Mouse (Mus musculus): ENCODE data around the gene Rell1. TPM values are rescaled to one million over a fixed set of nuclear protein-coding genes. Genes with fewer than 3 reads are reported as not detected.

Rell1 gene
- polyA plus RNA-seq, 1 experiment from 2014 or later = 9.0 TPM

DNA sequence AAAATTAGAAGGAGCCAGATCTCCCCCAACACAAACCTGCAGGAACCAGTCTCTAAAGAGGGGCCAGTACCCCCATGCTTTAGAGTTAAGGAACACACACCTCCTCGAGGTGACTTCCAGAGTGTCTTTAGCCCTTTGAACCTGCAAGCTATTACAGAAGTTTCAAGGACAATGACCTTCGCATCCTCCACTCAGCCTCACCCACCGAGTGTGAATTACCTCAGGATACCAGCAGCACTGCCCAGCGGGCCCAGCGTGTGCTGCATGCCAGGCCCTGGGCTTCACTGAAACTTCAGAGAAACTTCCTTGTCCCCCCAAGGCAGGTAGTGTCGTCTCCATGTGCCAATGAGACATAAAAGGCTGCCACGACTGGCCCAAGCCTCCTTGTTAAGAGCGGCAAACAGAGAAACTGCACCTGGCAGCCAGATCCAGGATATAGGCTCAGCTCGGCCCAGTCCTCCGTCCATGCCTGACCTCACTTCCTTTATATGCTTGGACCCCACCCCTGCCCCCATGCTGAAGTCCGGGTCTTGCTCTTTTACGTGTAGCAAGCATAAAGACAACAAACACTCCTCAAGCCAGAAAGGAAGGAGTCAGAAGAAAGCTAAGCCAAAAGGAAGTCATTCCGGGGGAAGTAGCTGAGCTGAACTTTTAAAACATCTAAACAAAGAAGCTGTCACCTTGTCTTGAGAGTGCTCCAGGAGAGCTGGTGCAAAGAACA is 45.2 kb downstream of the Rell1 start:
- H3K27me3 ChIP-seq (replicated peaks; ENCODE audit: control insufficient read depth, insufficient read depth, low read length) = no peaks in the 10 kb centered on the region
- H3K4me1 ChIP-seq (replicated peaks; ENCODE audit: control insufficient read depth, insufficient read depth, low read length) = peaks cover 2% of the 10 kb centered on the region; the same call in 1 of the 2 replicates
- H3K4me3 ChIP-seq (ENCODE audit: low read depth, low read length) = no peak overlapping the region
- H3K9me3 ChIP-seq (ENCODE audit: control insufficient read depth, low read length) = no peaks in the 10 kb centered on the region
- H3K4me2 ChIP-seq = no peak overlapping the region
- no peak for DNase-seq (ENCODE audit: low spot score)
- H3K27ac ChIP-seq (ENCODE audit: low read depth, low read length) = no peak overlapping the region
- no peak overlapping the region for H3K9ac ChIP-seq (ENCODE audit: low read depth, low read length)
- peaks cover 3% of the 10 kb centered on the region; the same call in 1 of the 2 replicates for H3K36me3 ChIP-seq (ENCODE audit: control insufficient read depth, insufficient read depth, low read length)
- no peak for ATAC-seq (replicated peaks; ENCODE audit: low FRiP score)
- 77% methylated on average over 13 of the region's 13 CpGs for WGBS

DNA sequence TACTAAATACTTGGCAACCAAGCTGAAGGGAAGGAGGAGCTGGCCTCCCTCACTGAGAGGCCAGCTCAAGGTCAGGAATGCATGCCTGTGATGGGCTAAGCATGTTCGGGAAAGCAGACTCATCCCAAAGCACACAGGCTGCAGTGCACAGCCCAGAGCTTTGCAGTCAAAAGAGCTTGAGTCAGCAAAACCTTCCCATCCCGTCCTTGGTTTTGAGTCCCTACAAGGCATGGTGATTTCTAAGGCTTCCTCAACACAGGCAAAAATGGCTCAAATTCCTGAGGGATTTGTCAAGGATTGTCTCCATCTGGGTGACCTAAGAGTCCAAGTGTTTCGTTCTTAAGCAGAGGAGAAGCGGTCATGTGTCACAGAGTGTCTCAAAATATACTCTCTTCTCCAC is 50.5 kb downstream of the Rell1 start:
- H3K27me3 ChIP-seq (replicated peaks; ENCODE audit: control insufficient read depth, insufficient read depth, low read length) = no peaks in the 10 kb centered on the region
- no peak overlapping the region for H3K4me2 ChIP-seq
- WGBS = 68% methylated on average over 4 of the region's 4 CpGs
- no peaks in the 10 kb centered on the region for H3K9me3 ChIP-seq (ENCODE audit: control insufficient read depth, low read length)
- no peak overlapping the region for H3K4me3 ChIP-seq (ENCODE audit: low read depth, low read length)
- ATAC-seq (replicated peaks; ENCODE audit: low FRiP score) = no peak
- H3K9ac ChIP-seq (ENCODE audit: low read depth, low read length) = no peak overlapping the region
- no peak for DNase-seq (ENCODE audit: low spot score)
- H3K4me1 ChIP-seq (replicated peaks; ENCODE audit: control insufficient read depth, insufficient read depth, low read length) = no peaks in the 10 kb centered on the region
- H3K36me3 ChIP-seq (ENCODE audit: control insufficient read depth, insufficient read depth, low read length) = no peaks in the 10 kb centered on the region
- H3K27ac ChIP-seq (ENCODE audit: low read depth, low read length) = no peak overlapping the region

DNA sequence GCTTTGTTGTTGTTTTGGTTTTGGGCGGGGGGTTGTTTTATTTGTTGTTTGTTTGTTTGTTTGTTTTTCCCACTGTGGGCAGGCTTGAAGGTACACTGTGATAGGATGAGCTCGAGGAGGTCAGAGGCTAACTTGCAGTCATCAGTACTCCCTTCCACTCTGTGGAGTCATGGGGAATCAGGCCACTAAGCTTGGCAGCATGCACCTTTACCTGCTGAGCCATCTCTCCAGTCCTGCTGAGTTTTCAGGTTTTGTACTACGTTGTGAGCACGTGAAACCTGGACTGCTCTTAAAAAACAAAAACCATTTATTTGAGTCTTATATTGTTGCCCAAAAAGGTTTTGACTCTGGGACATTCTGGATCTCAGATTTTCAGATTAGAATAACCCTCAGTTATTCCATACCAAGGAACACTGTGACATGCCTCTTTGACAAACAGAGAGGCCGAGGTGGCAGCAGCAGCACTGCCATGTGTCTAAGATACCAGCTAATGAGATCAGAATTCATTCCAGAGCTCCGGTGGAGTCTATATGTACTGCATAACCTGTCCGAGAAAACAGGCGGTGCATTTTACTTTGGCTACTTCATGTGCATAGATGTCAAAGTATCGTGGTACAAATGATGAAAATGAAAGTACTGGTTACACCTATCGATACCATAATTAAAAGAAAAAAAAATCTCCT is 52.1 kb downstream of the Rell1 start:
- Histone ChIP-seq H3K4me1 (replicated peaks; ENCODE audit: control insufficient read depth, insufficient read depth, low read length) (no peaks in the 10 kb centered on the region), H3K27ac (ENCODE audit: low read depth, low read length) (no peak overlapping the region), H3K9me3 (ENCODE audit: control insufficient read depth, low read length) (no peaks in the 10 kb centered on the region), H3K4me3 (ENCODE audit: low read depth, low read length) (no peak overlapping the region), H3K9ac (ENCODE audit: low read depth, low read length) (no peak overlapping the region), H3K36me3 (ENCODE audit: control insufficient read depth, insufficient read depth, low read length) (no peaks in the 10 kb centered on the region), H3K4me2 (no peak overlapping the region), H3K27me3 (replicated peaks; ENCODE audit: control insufficient read depth, insufficient read depth, low read length) (no peaks in the 10 kb centered on the region)
- WGBS = 86% methylated on average over 10 of the region's 10 CpGs
- DNase-seq (ENCODE audit: low spot score) = no peak
- ATAC-seq (replicated peaks; ENCODE audit: low FRiP score) = no peak

DNA sequence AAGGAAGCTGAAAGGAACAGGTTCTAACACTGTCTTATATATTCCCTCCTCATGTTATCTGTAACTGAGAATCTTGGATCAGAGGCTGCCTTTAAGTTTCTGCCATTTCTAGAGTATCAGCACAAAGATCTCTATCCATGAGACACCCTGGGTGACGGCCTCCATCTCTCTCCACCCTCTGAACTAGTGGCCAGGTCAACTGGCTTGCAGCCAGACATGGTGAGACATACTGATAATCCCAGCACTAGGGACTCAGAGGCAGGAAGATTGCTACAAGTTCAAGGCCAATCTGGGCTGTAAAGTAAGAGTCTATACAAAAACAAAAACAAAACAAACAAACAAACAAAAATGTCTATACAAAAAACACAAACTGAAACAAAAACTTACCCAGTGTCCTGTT is 53.8 kb downstream of the Rell1 start:
- Histone ChIP-seq H3K4me3 (ENCODE audit: low read depth, low read length) (no peak overlapping the region), H3K9ac (ENCODE audit: low read depth, low read length) (no peak overlapping the region), H3K9me3 (ENCODE audit: control insufficient read depth, low read length) (no peaks in the 10 kb centered on the region), H3K36me3 (ENCODE audit: control insufficient read depth, insufficient read depth, low read length) (no peaks in the 10 kb centered on the region), H3K4me1 (replicated peaks; ENCODE audit: control insufficient read depth, insufficient read depth, low read length) (no peaks in the 10 kb centered on the region), H3K27me3 (replicated peaks; ENCODE audit: control insufficient read depth, insufficient read depth, low read length) (no peaks in the 10 kb centered on the region), H3K4me2 (no peak overlapping the region), H3K27ac (ENCODE audit: low read depth, low read length) (no peak overlapping the region)
- 61% methylated on average over 1 of the region's 1 CpGs for WGBS
- ATAC-seq (replicated peaks; ENCODE audit: low FRiP score) = no peak
- DNase-seq (ENCODE audit: low spot score) = no peak

DNA sequence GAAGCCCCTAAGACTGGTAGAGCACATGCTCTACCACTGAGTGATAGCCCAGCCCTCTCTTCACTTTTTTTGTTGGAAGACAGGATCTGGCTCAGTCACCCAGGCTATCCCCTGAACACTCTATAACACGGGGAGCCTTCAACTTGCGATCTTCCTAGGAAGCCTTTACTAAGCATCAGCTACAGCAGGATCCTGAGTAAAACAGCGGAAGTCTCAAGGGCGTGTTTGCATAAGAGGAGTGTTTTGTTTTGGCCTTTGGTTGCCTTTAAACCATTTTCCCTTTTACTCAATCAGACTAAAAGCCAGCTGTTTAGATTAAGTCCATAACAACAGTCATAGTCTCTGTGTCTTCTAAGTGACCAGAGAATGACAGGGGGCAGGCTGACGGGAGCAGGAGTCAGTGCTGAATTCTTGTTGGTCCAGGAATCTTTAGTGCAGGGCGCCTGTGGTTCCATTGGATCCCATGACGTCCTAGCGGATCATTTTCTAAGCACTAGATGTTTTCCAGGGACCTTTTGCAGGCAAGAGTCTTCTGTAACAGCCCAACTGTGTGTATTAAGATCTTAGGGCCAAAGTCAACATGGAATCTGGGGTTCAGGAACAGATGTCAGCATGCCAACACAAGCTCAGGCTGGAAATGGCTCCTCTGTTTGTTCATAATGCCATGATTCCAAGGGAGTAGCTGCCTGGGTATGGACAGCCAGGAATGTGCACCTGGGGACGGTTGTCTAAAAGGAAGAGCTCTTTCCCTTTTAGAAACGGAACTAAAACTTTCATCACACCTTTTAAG is 58.3 kb downstream of the Rell1 start:
- DNase-seq (ENCODE audit: low spot score) = no peak
- H3K4me1 ChIP-seq (replicated peaks; ENCODE audit: control insufficient read depth, insufficient read depth, low read length) = no peaks in the 10 kb centered on the region
- 83% methylated on average over 10 of the region's 10 CpGs for WGBS
- no peak for ATAC-seq (replicated peaks; ENCODE audit: low FRiP score)
- H3K36me3 ChIP-seq (ENCODE audit: control insufficient read depth, insufficient read depth, low read length) = no peaks in the 10 kb centered on the region
- no peak overlapping the region for H3K9ac ChIP-seq (ENCODE audit: low read depth, low read length)
- no peaks in the 10 kb centered on the region for H3K9me3 ChIP-seq (ENCODE audit: control insufficient read depth, low read length)
- H3K4me2 ChIP-seq = no peak overlapping the region
- H3K27me3 ChIP-seq (replicated peaks; ENCODE audit: control insufficient read depth, insufficient read depth, low read length) = no peaks in the 10 kb centered on the region
- no peak overlapping the region for H3K4me3 ChIP-seq (ENCODE audit: low read depth, low read length)
- no peak overlapping the region for H3K27ac ChIP-seq (ENCODE audit: low read depth, low read length)

DNA sequence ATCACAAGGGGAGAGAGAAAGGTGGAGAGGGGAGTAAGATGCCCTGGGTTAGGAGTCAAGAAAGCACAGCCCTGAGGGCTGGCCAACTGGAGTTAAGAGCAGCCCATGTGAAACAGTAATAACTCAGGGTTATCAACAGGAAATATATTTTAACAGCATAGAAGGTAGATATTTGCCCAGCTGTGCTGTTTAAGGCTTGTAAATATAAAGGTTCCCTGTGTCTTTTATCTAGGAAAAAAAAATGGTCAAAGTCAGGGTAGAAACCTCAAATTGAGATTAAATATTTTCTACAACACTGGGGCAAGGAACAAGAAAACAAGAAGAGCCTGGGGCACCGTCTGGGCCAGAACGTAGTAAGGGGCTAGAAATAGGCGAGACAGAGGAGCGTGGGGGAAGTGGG is 61.2 kb downstream of the Rell1 start:
- Histone ChIP-seq H3K9ac (ENCODE audit: low read depth, low read length) (no peak overlapping the region), H3K36me3 (ENCODE audit: control insufficient read depth, insufficient read depth, low read length) (no peaks in the 10 kb centered on the region), H3K4me2 (no peak overlapping the region), H3K27ac (ENCODE audit: low read depth, low read length) (no peak overlapping the region), H3K4me3 (ENCODE audit: low read depth, low read length) (no peak overlapping the region), H3K4me1 (replicated peaks; ENCODE audit: control insufficient read depth, insufficient read depth, low read length) (no peaks in the 10 kb centered on the region), H3K27me3 (replicated peaks; ENCODE audit: control insufficient read depth, insufficient read depth, low read length) (no peaks in the 10 kb centered on the region), H3K9me3 (ENCODE audit: control insufficient read depth, low read length) (no peaks in the 10 kb centered on the region)
- 62% methylated on average over 4 of the region's 4 CpGs for WGBS
- no peak for ATAC-seq (replicated peaks; ENCODE audit: low FRiP score)
- no peak for DNase-seq (ENCODE audit: low spot score)

DNA sequence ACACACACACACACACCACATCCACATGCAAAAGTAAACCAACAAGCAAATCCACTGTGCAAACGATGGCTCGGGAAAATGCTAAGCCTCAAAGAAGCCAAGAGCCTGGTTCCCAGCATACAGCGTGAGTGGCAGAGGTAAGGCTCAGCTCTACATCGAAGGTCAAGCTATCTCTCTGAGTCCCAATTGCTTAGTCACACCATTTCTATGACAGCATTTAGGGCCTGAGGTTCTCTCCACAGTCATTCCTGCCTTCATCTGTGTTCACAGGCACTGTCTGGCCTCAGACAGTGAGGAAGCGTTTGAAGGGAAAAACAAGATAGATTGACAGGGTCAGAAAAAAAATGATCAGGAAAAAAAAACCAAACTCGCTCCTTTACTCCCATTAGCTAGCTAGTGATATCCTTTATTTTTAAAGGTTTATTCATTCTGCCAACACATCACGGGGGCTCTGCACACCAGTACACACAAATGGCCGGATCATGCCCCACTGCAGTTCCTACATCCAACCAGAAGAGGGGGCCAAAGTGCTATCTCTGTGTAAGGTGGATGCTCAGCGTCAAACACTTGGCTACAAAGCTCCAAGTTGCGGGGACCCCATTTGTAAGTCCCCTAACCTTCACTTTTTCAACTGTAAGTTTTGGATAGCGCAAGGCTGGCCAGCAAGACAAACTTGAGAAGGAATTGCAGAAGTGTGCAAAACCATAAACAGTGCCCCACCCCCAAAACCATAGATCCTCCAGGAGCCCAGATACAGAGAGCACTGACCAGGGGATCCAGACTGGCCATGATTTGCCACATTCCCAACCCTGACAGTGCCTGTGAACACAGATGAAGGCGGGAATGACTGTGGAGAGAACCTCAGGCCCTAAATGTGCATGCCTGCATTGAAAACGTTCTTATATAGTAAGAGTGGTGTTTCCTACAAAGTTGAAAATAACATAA is 62.3 kb downstream of the Rell1 start:
- H3K9me3 ChIP-seq (ENCODE audit: control insufficient read depth, low read length) = no peaks in the 10 kb centered on the region
- 41% methylated on average over 13 of the region's 13 CpGs for WGBS
- H3K4me3 ChIP-seq (ENCODE audit: low read depth, low read length) = no peak overlapping the region
- H3K27ac ChIP-seq (ENCODE audit: low read depth, low read length) = no peak overlapping the region
- DNase-seq (ENCODE audit: low spot score) (peak; percentile 75), ATAC-seq (replicated peaks; ENCODE audit: low FRiP score) (peak; percentile 65; the same call in 1 of the 2 replicates)
- H3K9ac ChIP-seq (ENCODE audit: low read depth, low read length) = no peak overlapping the region
- H3K4me2 ChIP-seq = no peak overlapping the region
- no peaks in the 10 kb centered on the region for H3K4me1 ChIP-seq (replicated peaks; ENCODE audit: control insufficient read depth, insufficient read depth, low read length)
- H3K27me3 ChIP-seq (replicated peaks; ENCODE audit: control insufficient read depth, insufficient read depth, low read length) = no peaks in the 10 kb centered on the region
- H3K36me3 ChIP-seq (ENCODE audit: control insufficient read depth, insufficient read depth, low read length) = no peaks in the 10 kb centered on the region

DNA sequence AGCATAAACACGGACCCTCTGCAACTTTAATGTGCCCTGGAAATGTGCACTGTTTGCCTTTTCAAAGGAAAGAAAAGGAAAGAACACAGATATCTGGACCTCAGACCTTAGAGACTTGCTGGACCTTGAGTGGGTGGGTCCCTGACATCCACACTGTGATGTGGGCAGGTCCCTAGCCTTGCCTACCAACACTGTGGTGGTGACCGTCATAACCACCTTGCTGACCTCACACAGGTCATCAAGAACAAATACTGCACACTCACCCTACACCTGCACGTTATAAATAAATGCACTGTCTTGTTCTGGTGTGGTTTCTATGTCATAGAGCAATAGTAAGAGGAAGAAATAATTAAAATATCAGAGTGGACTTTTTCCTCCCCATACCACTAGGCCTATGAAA is 65.4 kb downstream of the Rell1 start:
- no peak overlapping the region for H3K4me3 ChIP-seq (ENCODE audit: low read depth, low read length)
- DNase-seq (ENCODE audit: low spot score) = no peak
- H3K27me3 ChIP-seq (replicated peaks; ENCODE audit: control insufficient read depth, insufficient read depth, low read length) = no peaks in the 10 kb centered on the region
- H3K4me1 ChIP-seq (replicated peaks; ENCODE audit: control insufficient read depth, insufficient read depth, low read length) = no peaks in the 10 kb centered on the region
- WGBS = 67% methylated on average over 3 of the region's 3 CpGs
- no peak overlapping the region for H3K4me2 ChIP-seq
- H3K27ac ChIP-seq (ENCODE audit: low read depth, low read length) = no peak overlapping the region
- no peaks in the 10 kb centered on the region for H3K9me3 ChIP-seq (ENCODE audit: control insufficient read depth, low read length)
- H3K9ac ChIP-seq (ENCODE audit: low read depth, low read length) = no peak overlapping the region
- ATAC-seq (replicated peaks; ENCODE audit: low FRiP score) = no peak
- H3K36me3 ChIP-seq (ENCODE audit: control insufficient read depth, insufficient read depth, low read length) = no peaks in the 10 kb centered on the region
